Mouse (Mus musculus): Measurements from ENCODE around the gene Xrn1.

- TF ChIP-seq POLR2A (IDR thresholded peaks at IDR 0.05; ENCODE audit: low read depth, low read length): no peak
- no peak for TF ChIP-seq CTCF (IDR thresholded peaks at IDR 0.05; ENCODE audit: borderline replicate concordance, insufficient read depth, low read length)
Measured at GRCm38 (mm10) chr9:95957611-95958010, 3.1 kb downstream of the Xrn1 start.
